Mouse (Mus musculus) lung, adult 2 months (tissue): ENCODE data around the gene Atp2c2. TPM values are rescaled to one million over a fixed set of nuclear protein-coding genes. Genes with fewer than 3 reads are reported as not detected.

Source experiments
- DNase-seq: peaks from one replicate; pipeline ENCODE4 v3.0.0; 2022
- H3K4me1 ChIP-seq: fragments of 200-500 bp; 2 replicates; pipeline ENCODE4 v1.6.1; 2011; ENCODE audit warnings: low read length; ENCODE audit not compliant: control insufficient read depth, insufficient read depth
- H3K4me3 ChIP-seq: fragments of 200-500 bp; replicated peaks from 2 replicates; pipeline ENCODE3; 2011; ENCODE audit warnings: low read depth, mild to moderate bottlenecking, control low read depth, low read length; ENCODE audit errors: extremely low read depth
- CTCF ChIP-seq: fragments of 200-500 bp; IDR thresholded peaks from 2 replicates; pipeline ENCODE4 v1.5.1; 2011; ENCODE audit warnings: mild to moderate bottlenecking, low read length, control low read depth; ENCODE audit not compliant: insufficient read depth
- POLR2A ChIP-seq: fragments of 200-500 bp; IDR thresholded peaks from 2 replicates; pipeline ENCODE4 v1.6.1; 2011; ENCODE audit warnings: low read depth, mild to moderate bottlenecking, control low read depth, low read length, borderline replicate concordance; ENCODE audit errors: extremely low read depth
- WGBS: fragments of 180-500 bp; shearing (Covaris S2); methylation state at CpG from one replicate; pipeline ENCODE4 v1.1.7; 2018; 5-methylcytosine and 5-hydroxymethylcytosine counted together
- polyA plus RNA-seq: library from polyadenylated mRNA; depleted of rRNA; stranded (reverse); fragments of >200 nt; gene quantifications from 2 replicates; pipeline ENCODE4 v1.2.3, GENCODE M21; 2012

Gene Atp2c2
- polyA plus RNA-seq, 1 experiment, result 7.2 TPM

DNA sequence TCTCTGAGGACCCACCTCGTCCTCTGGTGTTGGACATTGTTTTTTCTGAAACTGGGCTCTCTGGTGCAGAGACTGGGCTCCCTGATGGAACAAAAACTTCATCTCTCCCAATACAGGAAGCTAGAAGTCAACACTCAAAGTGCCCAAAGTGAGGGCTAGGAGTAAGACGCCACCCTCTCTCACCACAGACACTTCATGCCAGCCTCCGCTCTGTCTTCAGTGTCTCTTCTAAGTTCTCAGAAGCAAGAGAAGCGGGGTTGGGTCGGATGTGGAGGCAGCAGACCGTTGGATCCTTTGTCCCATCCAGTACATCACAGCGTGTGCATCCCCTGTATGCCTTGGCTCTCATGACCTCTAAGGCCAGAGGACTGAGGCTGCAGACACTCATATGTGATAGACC is 89.8 kb downstream of the Atp2c2 start:
- no peak for DNase-seq
- no peak for TF ChIP-seq POLR2A
- no peak for TF ChIP-seq CTCF
- H3K4me3 ChIP-seq, result no peak overlapping the region
- peaks cover 5% of the 10 kb centered on the region; the same call in 1 of the 2 replicates for H3K4me1 ChIP-seq
- WGBS, result 86% methylated on average over 7 of the region's 7 CpGs

DNA sequence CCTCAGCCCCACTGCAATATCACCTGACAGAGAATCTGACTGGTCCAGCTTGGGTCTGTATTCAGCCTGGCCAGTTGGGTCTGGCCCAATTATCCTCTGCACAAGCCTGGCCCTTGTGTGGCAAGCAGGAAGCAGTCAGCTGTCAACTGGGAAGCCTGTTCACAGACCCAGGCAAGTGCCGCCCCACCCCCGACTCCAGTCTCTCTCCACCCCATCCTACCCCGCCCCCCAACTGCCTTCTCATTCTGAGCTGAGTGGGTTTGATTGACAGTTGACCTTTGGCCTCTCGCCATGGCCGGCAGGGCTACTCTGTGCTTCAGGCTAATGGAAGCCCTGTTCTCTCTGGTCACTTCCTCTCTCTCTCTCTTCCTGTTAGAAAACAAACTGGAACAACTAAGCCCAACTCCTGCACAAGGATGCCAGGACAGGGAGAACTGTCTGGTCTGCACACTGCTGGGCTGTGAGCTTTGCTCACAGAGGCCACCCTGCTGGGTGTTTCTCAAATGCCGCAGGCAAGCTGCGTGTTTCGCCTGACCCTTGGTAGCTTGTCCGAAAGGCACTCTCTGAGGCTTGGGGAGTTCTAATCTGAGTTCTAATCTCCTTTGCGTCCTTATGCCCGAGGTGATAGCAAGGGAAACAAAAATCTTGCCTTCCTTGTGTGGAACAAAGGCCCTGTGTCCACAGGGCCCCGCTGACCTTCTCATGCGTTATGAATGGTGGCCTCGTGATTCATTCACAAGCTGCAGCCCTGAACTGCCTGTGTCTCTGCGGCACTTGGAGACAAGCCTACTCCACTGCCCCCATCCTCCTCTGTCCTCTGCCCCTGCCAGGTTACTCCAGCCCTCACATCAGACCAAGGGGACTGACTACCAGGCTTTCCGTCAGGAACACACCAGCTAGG is 92.2 kb downstream of the Atp2c2 start:
- 50% methylated on average over 16 of the region's 16 CpGs for WGBS
- Histone ChIP-seq H3K4me1 (peaks cover 5% of the 10 kb centered on the region; the same call in 1 of the 2 replicates), H3K4me3 (no peak overlapping the region)
- DNase-seq, result no peak
- no peak for TF ChIP-seq CTCF

DNA sequence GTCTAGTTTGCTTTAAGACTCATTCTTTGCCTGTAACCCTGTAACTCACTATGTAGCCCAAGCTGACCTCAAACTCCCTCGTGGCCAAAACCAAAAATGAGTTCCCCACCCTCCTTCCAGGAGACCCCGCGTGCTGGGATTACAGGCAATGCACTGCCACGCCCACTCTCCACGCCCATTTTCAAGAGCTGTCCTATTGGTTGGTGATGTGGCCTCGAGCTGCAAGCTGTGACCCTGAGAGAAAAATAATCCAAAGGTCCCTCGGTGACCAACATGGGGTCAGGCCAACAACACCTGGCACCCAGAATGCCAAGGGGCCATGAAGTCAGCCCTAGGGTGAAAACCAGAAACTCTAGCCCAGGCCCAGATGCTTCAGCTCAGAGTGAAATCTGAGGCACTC is 94.9 kb downstream of the Atp2c2 start:
- no peak for DNase-seq
- Histone ChIP-seq H3K4me1 (peaks cover 10% of the 10 kb centered on the region), H3K4me3 (no peak overlapping the region)
- WGBS, result 57% methylated on average over 7 of the region's 7 CpGs
- TF ChIP-seq CTCF, result no peak
- no peak for TF ChIP-seq POLR2A

DNA sequence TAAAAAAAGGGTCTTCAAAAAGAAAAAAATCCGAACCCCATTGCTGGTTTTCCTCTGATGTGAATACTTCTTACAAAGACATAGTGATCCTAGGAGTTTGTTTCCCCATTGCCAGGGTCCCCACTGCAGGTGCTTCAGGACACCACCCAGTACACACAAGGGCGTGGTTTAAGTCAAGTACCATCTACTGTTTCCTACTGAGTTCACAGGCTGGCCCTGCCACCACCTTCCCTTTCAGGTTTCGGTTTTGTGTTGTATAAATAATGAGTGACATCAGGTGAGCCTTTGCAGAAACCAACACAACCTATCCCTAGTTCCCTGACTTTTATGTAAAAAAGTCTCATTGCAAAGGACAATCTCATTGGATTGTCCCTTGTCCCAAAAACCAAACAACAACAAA is 95.8 kb downstream of the Atp2c2 start:
- TF ChIP-seq CTCF (no peak), POLR2A (no peak)
- peaks cover 10% of the 10 kb centered on the region for H3K4me1 ChIP-seq
- no peak overlapping the region for H3K4me3 ChIP-seq
- DNase-seq, result no peak
- 75% methylated on average over 3 of the region's 3 CpGs for WGBS

DNA sequence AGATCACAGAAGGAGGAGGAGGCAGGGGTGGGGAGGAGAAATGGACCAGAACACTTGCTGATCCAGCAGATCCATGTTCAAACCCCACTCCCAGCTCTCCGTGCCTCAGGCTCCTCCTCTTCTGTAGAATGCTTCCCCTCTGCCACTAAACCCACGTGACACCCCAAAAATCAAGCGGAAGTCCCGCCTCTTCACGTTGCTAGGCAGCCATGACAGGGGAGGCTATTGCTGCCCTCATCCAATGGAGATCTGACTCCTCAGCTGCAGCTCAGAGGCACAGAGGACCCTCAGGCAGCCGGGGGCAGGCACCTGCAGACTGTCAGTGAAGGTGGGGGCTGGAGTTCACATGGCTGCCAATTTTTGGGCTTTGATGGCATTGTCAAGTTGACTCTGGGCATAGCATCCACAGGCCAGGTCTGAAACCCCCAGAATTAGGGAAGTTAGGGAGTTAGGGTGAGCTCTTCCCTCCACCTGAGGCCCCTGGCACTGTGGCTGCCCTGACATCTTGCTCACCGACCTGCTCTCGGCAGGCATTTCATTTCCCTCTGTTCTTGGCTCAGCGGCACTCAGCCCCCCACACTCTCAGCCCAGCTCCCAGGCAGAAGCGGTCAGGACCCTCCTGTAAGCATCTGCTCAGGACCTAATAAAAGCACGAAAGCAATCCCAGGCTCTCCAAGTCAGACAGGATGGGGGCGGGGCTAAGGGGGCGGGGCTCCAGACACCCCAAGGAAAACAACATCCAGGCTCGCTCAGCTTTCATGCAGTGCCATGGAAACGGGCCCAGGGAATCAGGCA is 98.6 kb downstream of the Atp2c2 start:
- H3K4me3 ChIP-seq, result no peak overlapping the region
- 11% methylated on average over 15 of the region's 15 CpGs for WGBS
- peaks cover 5% of the 10 kb centered on the region for H3K4me1 ChIP-seq
- DNase-seq, result no peak
- no peak for TF ChIP-seq POLR2A
- TF ChIP-seq CTCF, result no peak

DNA sequence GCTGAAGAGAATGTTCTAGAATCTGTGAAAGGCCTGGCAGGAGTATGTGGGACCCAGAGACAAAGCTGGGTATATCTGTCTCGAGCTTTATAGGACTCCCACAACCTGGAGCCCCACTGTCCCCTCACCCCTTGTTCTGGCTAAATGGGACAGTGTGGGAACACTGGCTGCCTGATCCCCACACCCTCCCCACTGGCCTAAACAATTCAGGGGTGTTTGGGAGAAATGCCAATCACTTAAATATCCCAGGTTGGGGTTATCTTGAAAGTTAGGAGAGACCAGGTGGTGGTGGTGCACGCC is 99.1 kb downstream of the Atp2c2 start:
- Histone ChIP-seq H3K4me3 (no peak overlapping the region), H3K4me1 (peaks cover 5% of the 10 kb centered on the region)
- TF ChIP-seq CTCF (no peak), POLR2A (no peak)
- no peak for DNase-seq
- 58% methylated on average over 2 of the region's 2 CpGs for WGBS

DNA sequence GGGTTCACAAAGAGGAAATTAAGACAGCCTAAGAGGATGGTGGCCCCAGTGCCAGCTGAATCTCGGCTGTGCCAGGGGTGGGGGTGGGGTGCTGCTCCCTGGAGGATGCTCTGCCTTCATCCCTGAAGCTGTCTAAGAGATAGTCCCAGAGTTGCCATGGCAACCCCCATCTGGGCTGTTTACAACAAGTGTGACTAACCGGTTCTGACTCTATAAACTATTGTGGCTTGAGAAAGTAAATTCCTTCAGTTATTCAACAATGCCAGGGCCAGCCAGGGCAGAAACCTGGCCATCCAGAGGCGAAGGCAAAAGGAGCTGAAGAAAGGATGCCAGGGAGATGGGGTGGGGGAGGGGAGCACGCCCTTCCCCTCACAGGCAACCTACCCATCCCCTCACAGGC is 101.4 kb downstream of the Atp2c2 start:
- H3K4me1 ChIP-seq, result peaks cover 5% of the 10 kb centered on the region
- DNase-seq, result no peak
- no peak for TF ChIP-seq CTCF
- no peak for TF ChIP-seq POLR2A
- 13% methylated on average over 4 of the region's 4 CpGs for WGBS
- no peak overlapping the region for H3K4me3 ChIP-seq

DNA sequence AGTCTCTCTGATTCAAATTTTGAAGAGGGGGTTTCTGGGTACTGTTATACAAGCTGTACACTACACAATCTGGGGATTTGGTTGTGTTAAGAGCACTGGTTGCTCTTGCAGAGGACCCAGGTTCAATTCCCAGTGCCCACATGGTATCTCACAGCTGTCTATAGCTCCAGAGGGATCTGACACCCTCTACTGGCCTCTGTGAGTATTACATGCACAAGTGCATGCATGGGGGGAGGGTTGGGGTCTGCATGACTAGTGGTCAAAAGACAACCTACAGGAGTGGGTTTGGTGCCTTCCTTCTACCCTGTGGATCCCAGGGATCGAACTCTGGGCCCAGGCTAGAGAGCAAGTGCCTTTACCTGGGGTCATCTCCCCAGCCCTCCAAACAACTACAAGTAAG is 102.8 kb downstream of the Atp2c2 start:
- no peak for DNase-seq
- Histone ChIP-seq H3K4me3 (no peak overlapping the region), H3K4me1 (peaks cover 8% of the 10 kb centered on the region)
- 82% methylated on average over 1 of the region's 1 CpGs for WGBS
- TF ChIP-seq POLR2A (no peak), CTCF (0 out of 2 replicates have a peak, but pooled peaks have one; percentile 27)

DNA sequence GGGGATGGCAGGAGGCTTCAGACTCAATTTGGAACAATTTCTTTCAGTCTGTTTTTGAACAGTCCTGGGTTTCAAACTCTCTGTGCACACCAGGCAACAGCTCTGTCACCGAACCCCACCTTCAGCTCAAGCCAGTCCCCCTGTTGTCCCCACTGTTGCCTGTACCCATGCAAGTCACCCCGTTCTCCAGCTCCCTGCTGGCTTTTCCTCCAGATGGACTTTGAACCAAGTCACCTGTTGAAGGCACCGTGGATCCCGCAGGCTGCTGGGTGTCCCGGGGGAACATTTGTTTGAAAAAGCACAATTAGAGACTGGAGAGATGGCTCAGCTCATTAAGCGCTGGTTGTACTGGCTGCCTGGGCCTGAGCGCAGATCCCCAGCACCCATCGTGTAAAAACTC is 105.5 kb downstream of the Atp2c2 start:
- DNase-seq, result no peak
- Histone ChIP-seq H3K4me1 (0 out of 2 replicates have a peak, but pooled peaks cover 3% of the 10 kb centered on the region), H3K4me3 (no peak overlapping the region)
- WGBS, result 73% methylated on average over 8 of the region's 8 CpGs
- TF ChIP-seq POLR2A (no peak), CTCF (no peak)
